In the genomic region with DNA sequence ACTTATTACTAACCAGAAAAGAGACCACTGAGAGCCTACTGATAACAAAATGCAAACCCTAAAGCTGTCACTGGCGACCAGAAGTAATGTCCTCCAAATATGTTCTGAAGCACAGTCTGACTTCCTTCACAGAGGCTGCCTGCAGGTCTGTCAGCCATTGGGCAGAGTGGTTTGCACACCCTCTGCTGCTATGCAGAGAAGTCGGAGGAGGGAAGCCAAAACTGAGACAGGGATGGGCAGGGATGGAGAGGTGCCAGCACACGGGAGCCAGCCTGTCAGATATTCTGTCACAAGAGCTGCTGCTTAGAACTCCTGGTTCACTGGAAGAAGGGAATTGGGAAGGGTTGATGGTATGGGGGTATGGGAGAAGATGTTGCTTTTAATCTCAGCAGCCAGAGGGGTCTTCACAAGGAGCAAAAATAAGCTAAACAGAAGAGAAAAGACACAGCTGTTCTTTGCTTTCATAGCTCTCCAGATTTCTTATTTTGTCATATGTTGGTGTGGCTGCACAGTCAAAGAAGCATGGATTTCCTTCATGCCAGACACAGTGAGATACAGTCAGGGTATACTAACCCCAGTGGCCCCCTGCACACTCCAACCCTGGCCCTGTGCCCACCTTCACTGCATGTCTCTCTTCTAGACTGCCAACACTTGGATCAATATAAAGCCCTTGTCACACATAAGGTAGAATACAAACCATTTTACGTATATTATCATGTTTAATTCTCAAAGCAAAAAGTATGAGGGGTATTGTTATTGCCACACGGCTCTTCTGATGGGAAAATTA, we compare ENCODE assay signal across 7 mouse cellular contexts. TPM values are rescaled to one million over a fixed set of nuclear protein-coding genes. Genes with fewer than 3 reads are reported as not detected.
DNase-seq lines count a peak whose midpoint lies in the region.

No protein-coding gene starts in this region.

- peak; percentile 61 to 62 for DNase-seq in left cerebral cortex, adult 18-20 months (ENCODE audit: low spot score in 2 of 2)
- DNase-seq in left cerebral cortex, adult 11 months (ENCODE audit: low spot score) = no peak
- DNase-seq in cerebellum, adult 11-12 months = peak; percentile 87
- peak; percentile 36 to 72 for DNase-seq in frontal cortex, adult 2 months (ENCODE audit: extremely low spot score in 1 of 2, low spot score in 1 of 2)
- peak; percentile 37 for DNase-seq in right cerebral cortex, postnatal 14 days
- DNase-seq in spleen, postnatal 36 days (ENCODE audit: low spot score in 2 of 2) = no peak
- no peak for DNase-seq in B cell, adult 2 months

RNA-seq across cellular contexts. Expression of gene Stxbp5l, which starts 48.8 kb away (rescaled TPM):
- 100 to 1,000 TPM; 109 to 119 TPM for total RNA-seq in left cerebral cortex, adult 18-20 months (2021)
- 13.5 and 14.2 TPM in 2 replicates for polyA plus RNA-seq in frontal cortex, adult 2 months (2012; rRNA removed)

Comparison
In these comparisons a context has a peak if more than half of its experiments do, and no peak if none do; other contexts are left out.
1. DNase-seq: peak in left cerebral cortex, adult 18-20 months (2 of 2), cerebellum, adult 11-12 months (single experiment), frontal cortex, adult 2 months (2 of 2) and right cerebral cortex, postnatal 14 days (single experiment); none in left cerebral cortex, adult 11 months (single experiment), spleen, postnatal 36 days (0 of 2) and B cell, adult 2 months (0 of 2).